Mouse (Mus musculus) small intestine, adult 2 months (tissue): Measurements from ENCODE around the gene Sdhd.

Experiments
- CTCF ChIP-seq: fragments of 200-500 bp; IDR thresholded peaks from 2 replicates; pipeline ENCODE4 v1.5.1; 2012; ENCODE audit warnings: low read depth, mild to moderate bottlenecking, control low read depth, inconsistent platforms, low read length, moderate library complexity, mixed read lengths; ENCODE audit not compliant: insufficient replicate concordance, insufficient read length; ENCODE audit errors: extremely low read depth
- POLR2A ChIP-seq: fragments of 200-500 bp; IDR thresholded peaks from 2 replicates; pipeline ENCODE4 v1.6.1; 2012; ENCODE audit warnings: low read depth, mild to moderate bottlenecking, control low read depth, inconsistent platforms, low read length, moderate library complexity

- TF ChIP-seq CTCF (no peak), POLR2A (no peak)
Observed at GRCm38 (mm10) chr9:50547859-50548478, 55.6 kb downstream of the Sdhd start.
